Mouse (Mus musculus) liver, embryonic 14.5 days (tissue): ENCODE results near the gene 1190007I07Rik. TPM values are rescaled to one million over a fixed set of nuclear protein-coding genes. Genes with fewer than 3 reads are reported as not detected.

Source experiments
- ATAC-seq: fragments of 200-750 bp; cut with Nextera tagmentation; 2 replicates; pipeline ENCODE4 v1.8.0; 2017; ENCODE audit warnings: moderate number of reproducible peaks, mild to moderate bottlenecking, moderate library complexity; ENCODE audit not compliant: insufficient read depth
- DNase-seq, 3 experiments: peaks; one replicate each; pipeline ENCODE4 v3.0.0-alpha.2; 2012 to 2013; ENCODE audit warnings: low read depth in 3 of 3, low spot score in 3 of 3
- H3K27ac ChIP-seq: fragments of 300-500 bp; sonication (generic); 2 replicates; pipeline ENCODE4 v1.5.1; 2014; ENCODE audit warnings: moderate library complexity, mild to moderate bottlenecking, control low read depth, inconsistent platforms
- H3K27me3 ChIP-seq: fragments of 300-500 bp; sonication (generic); 2 replicates; pipeline ENCODE4 v1.6.1; 2014; ENCODE audit warnings: mild to moderate bottlenecking, low read length, moderate library complexity; ENCODE audit not compliant: control insufficient read depth, insufficient read depth
- H3K36me3 ChIP-seq: fragments of 300-500 bp; sonication (generic); replicated peaks from 2 replicates; pipeline ENCODE4 v1.6.1; 2014; ENCODE audit warnings: low read depth; ENCODE audit not compliant: control insufficient read depth, insufficient read depth
- H3K4me1 ChIP-seq, 2 experiments: fragments of 200-500 bp in 1 of 2; fragments of 300-500 bp in 1 of 2; sonication (generic) in 1 of 2; replicated peaks; 2 replicates each; pipeline ENCODE4 v1.6.1; 2012 to 2014; ENCODE audit warnings: antibody characterized with exemption in 1 of 2, inconsistent platforms in 1 of 2, low read length in 1 of 2; ENCODE audit not compliant: control insufficient read depth in 2 of 2, insufficient read depth in 2 of 2
- H3K4me2 ChIP-seq: fragments of 300-500 bp; sonication (generic); 2 replicates; pipeline ENCODE4 v1.6.1; 2014; ENCODE audit warnings: low read depth, mild to moderate bottlenecking, control low read depth, moderate library complexity
- H3K4me3 ChIP-seq, 2 experiments: fragments of 200-500 bp in 1 of 2; fragments of 300-500 bp in 1 of 2; sonication (generic) in 1 of 2; 2 replicates each; pipeline ENCODE4 v1.5.1; 2012 to 2014; ENCODE audit warnings: low read depth in 2 of 2, low read length in 2 of 2, mild to moderate bottlenecking in 2 of 2, control low read depth in 1 of 2, inconsistent platforms in 1 of 2, moderate library complexity in 1 of 2; ENCODE audit not compliant: insufficient read depth in 1 of 2
- H3K9ac ChIP-seq: fragments of 300-500 bp; sonication (generic); replicated peaks from 2 replicates; pipeline ENCODE4 v1.6.1; 2014; ENCODE audit warnings: mild to moderate bottlenecking, control low read depth, moderate library complexity
- H3K9me3 ChIP-seq: fragments of 300-500 bp; sonication (generic); 2 replicates; pipeline ENCODE4 v1.6.1; 2016; ENCODE audit warnings: low read length, mixed read lengths; ENCODE audit not compliant: control insufficient read depth
- CTCF ChIP-seq: IDR thresholded peaks from 2 replicates; pipeline ENCODE4 v1.5.1; 2016; ENCODE audit warnings: antibody characterized with exemption, low read depth, control low read depth
- EP300 ChIP-seq: IDR thresholded peaks from 2 replicates; pipeline ENCODE4 v1.6.1; 2016; ENCODE audit warnings: antibody characterized with exemption, low read depth
- WGBS: fragments of 180-500 bp; shearing (Covaris S2); extraction: QIAGEN DNeasy Blood & Tissue Kit; methylation state at CpG from one replicate; pipeline ENCODE4 v1.1.7; 2014; ENCODE audit not compliant: insufficient replicate concordance; 5-methylcytosine and 5-hydroxymethylcytosine counted together
- polyA plus RNA-seq, 2 experiments: library from polyadenylated mRNA; depleted of rRNA in 1 of 2; stranded (reverse) in 1 of 2; unstranded in 1 of 2; fragments of >200 nt; fragmentation: Nextera tagmentation in 1 of 2; extraction: Ambion mirVana in 1 of 2; gene quantifications; 2 replicates each; pipeline versions ENCODE4 v1.2.1 to v1.2.3; 2012 to 2014

1190007I07Rik gene
- polyA plus RNA-seq, 2 experiments = 25.9 to 35.6 TPM

GRCm38 (mm10) chr10:82651221-82651620, 28.2 kb upstream of the 1190007I07Rik start:
- Histone ChIP-seq H3K36me3 (peaks cover 17% of the 10 kb centered on the region), H3K4me3 (no peak overlapping the region), H3K27ac (no peak overlapping the region), H3K9me3 (no peaks in the 10 kb centered on the region), H3K4me2 (no peak overlapping the region), H3K9ac (no peak overlapping the region), H3K4me1 (no peaks in the 10 kb centered on the region), H3K27me3 (no peaks in the 10 kb centered on the region)
- DNase-seq (no peak), ATAC-seq (no peak)
- WGBS = 71% methylated on average over 5 of the region's 5 CpGs
- TF ChIP-seq CTCF (no peak), EP300 (no peak)

GRCm38 (mm10) chr10:82647205-82647811, 24.3 kb upstream of the 1190007I07Rik start:
- no peak for DNase-seq
- H3K27me3 ChIP-seq = no peaks in the 10 kb centered on the region
- H3K9ac ChIP-seq = no peak overlapping the region
- H3K9me3 ChIP-seq = no peaks in the 10 kb centered on the region
- no peaks in the 10 kb centered on the region for H3K4me1 ChIP-seq
- H3K4me3 ChIP-seq = no peak overlapping the region
- no peak overlapping the region for H3K4me2 ChIP-seq
- H3K36me3 ChIP-seq = peaks cover 35% of the 10 kb centered on the region
- no peak for ATAC-seq
- TF ChIP-seq EP300 = no peak
- no peak for TF ChIP-seq CTCF
- 64% methylated on average over 17 of the region's 17 CpGs for WGBS
- no peak overlapping the region for H3K27ac ChIP-seq

- Histone ChIP-seq H3K4me2 (no peak overlapping the region), H3K9ac (no peak overlapping the region), H3K27me3 (no peaks in the 10 kb centered on the region), H3K4me3 (no peak overlapping the region), H3K36me3 (peaks cover 43% of the 10 kb centered on the region), H3K9me3 (no peaks in the 10 kb centered on the region), H3K4me1 (no peaks in the 10 kb centered on the region), H3K27ac (no peak overlapping the region)
- DNase-seq (no peak), ATAC-seq (no peak)
- 85% methylated on average over 8 of the region's 8 CpGs for WGBS
- no peak for TF ChIP-seq EP300
- no peak for TF ChIP-seq CTCF
Observed at GRCm38 (mm10) chr10:82646083-82646482, 23.1 kb upstream of the 1190007I07Rik start.

GRCm38 (mm10) chr10:82641481-82641880, 18.5 kb upstream of the 1190007I07Rik start:
- Histone ChIP-seq H3K4me3 (no peak overlapping the region), H3K27me3 (no peaks in the 10 kb centered on the region), H3K9me3 (no peaks in the 10 kb centered on the region), H3K9ac (no peak overlapping the region), H3K36me3 (peaks cover 51% of the 10 kb centered on the region), H3K27ac (no peak overlapping the region), H3K4me2 (no peak overlapping the region), H3K4me1 (no peaks in the 10 kb centered on the region)
- TF ChIP-seq EP300 = no peak
- no peak for TF ChIP-seq CTCF
- ATAC-seq (no peak), DNase-seq (no peak)
- 85% methylated on average over 9 of the region's 9 CpGs for WGBS

DNA sequence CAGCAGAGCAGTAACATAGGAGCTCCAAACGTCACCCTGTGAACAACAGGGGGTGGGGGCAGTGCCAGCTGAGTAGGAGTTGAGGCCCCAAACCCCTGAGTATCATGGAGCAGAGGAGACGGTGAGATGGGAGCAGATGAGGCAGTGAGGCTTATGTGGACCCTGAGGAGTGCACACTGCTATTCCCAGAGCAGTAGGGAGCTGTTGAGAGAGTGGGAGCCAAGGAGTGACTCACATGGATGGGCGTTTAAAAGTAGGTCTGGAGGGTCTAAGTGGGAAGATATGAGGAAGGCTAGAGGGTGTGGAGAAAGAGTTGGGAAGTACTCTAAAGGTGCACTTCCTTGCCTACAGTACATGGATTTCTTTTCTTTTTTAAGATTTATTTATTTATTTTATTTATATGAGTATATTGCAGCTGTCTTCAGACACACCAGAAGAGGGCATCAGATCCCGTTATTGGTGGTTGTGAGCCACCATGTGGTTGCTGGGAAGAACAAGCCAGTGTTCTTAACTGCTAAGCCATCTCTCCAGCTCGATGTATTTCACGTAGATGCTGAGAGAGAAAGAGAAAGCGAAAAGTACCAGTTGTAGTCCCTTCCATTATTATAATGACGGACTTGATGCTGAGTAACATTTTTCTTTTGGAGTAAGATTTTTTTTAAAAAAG, 16.1 kb upstream of the 1190007I07Rik start:
- no peak overlapping the region for H3K9ac ChIP-seq
- no peaks in the 10 kb centered on the region for H3K27me3 ChIP-seq
- DNase-seq (no peak), ATAC-seq (no peak)
- 87% methylated on average over 8 of the region's 8 CpGs for WGBS
- no peak overlapping the region for H3K27ac ChIP-seq
- no peak overlapping the region for H3K4me3 ChIP-seq
- H3K4me1 ChIP-seq = no peaks in the 10 kb centered on the region
- H3K9me3 ChIP-seq = no peaks in the 10 kb centered on the region
- no peak overlapping the region for H3K4me2 ChIP-seq
- TF ChIP-seq EP300 (no peak), CTCF (no peak)
- H3K36me3 ChIP-seq = peaks cover 35% of the 10 kb centered on the region
